Mouse (Mus musculus) intestine, embryonic 16.5 days (tissue): ENCODE results near the gene Adamts9. TPM values are rescaled to one million over a fixed set of nuclear protein-coding genes. Genes with fewer than 3 reads are reported as not detected.

ENCODE experiments used
- ATAC-seq: fragments of 200-750 bp; cut with Nextera tagmentation; 2 replicates; pipeline ENCODE4 v1.8.0; 2017; ENCODE audit warnings: moderate TSS enrichment, moderate library complexity
- H3K27ac ChIP-seq: fragments of 300-500 bp; sonication (generic); 2 replicates; pipeline ENCODE4 v1.5.1; 2014; ENCODE audit warnings: mild to moderate bottlenecking, low read length
- H3K27me3 ChIP-seq: fragments of 300-500 bp; sonication (generic); replicated peaks from 2 replicates; pipeline ENCODE4 v1.6.1; 2014; ENCODE audit warnings: low read length, control low read depth, mixed read lengths; ENCODE audit not compliant: control insufficient read depth, insufficient read depth
- H3K36me3 ChIP-seq: fragments of 300-500 bp; sonication (generic); 2 replicates; pipeline ENCODE4 v1.6.1; 2014; ENCODE audit warnings: low read length, control low read depth; ENCODE audit not compliant: control insufficient read depth, insufficient read depth
- H3K4me1 ChIP-seq: fragments of 300-500 bp; sonication (generic); 2 replicates; pipeline ENCODE4 v1.6.1; 2014; ENCODE audit warnings: low read length, control low read depth, mixed read lengths; ENCODE audit not compliant: control insufficient read depth, insufficient read depth
- H3K4me2 ChIP-seq: fragments of 300-500 bp; sonication (generic); 2 replicates; pipeline ENCODE4 v1.6.1; 2014; ENCODE audit warnings: low read depth, low read length, control low read depth
- H3K4me3 ChIP-seq: fragments of 300-500 bp; sonication (generic); 2 replicates; pipeline ENCODE4 v1.5.1; 2014; ENCODE audit warnings: mild to moderate bottlenecking, low read length
- H3K9ac ChIP-seq: fragments of 300-500 bp; sonication (generic); 2 replicates; pipeline ENCODE4 v1.6.1; 2014; ENCODE audit warnings: low read depth, low read length
- H3K9me3 ChIP-seq: fragments of 300-500 bp; sonication (generic); 2 replicates; pipeline ENCODE4 v1.6.1; 2016; ENCODE audit warnings: low read length, control low read depth; ENCODE audit not compliant: control insufficient read depth
- WGBS: fragments of 180-500 bp; shearing (Covaris S2); extraction: QIAGEN DNeasy Blood & Tissue Kit; methylation state at CpG from one replicate; pipeline ENCODE4 v1.1.7; 2014; 5-methylcytosine and 5-hydroxymethylcytosine counted together
- polyA plus RNA-seq: library from polyadenylated mRNA; unstranded; fragments of >200 nt; fragmentation: Nextera tagmentation; extraction: Ambion mirVana; gene quantifications from 2 replicates; pipeline ENCODE4 v1.2.1, GENCODE M21; 2015

Adamts9 gene
- polyA plus RNA-seq, 1 experiment from 2014 or later, result 9.4 TPM

GRCm38 (mm10) chr6:92779935-92780205 is 163.4 kb downstream of the Adamts9 start:
- ATAC-seq, result no peak

GRCm38 (mm10) chr6:92779140-92779934 is 164.0 kb downstream of the Adamts9 start:
- no peaks in the 10 kb centered on the region for H3K36me3 ChIP-seq
- H3K9me3 ChIP-seq, result no peaks in the 10 kb centered on the region
- H3K4me2 ChIP-seq, result no peak overlapping the region
- 82% methylated on average over 11 of the region's 11 CpGs for WGBS
- no peak overlapping the region for H3K4me3 ChIP-seq
- peak; percentile 55; the same call in 1 of the 2 replicates for ATAC-seq
- H3K9ac ChIP-seq, result no peak overlapping the region
- H3K27me3 ChIP-seq, result no peaks in the 10 kb centered on the region
- no peaks in the 10 kb centered on the region for H3K4me1 ChIP-seq
- H3K27ac ChIP-seq, result no peak overlapping the region

More at GRCm38 (mm10) chr6:92779935-92780205, 163.4 kb downstream of the Adamts9 start:
- Histone ChIP-seq H3K36me3 (no peaks in the 10 kb centered on the region), H3K4me1 (no peaks in the 10 kb centered on the region), H3K9me3 (no peaks in the 10 kb centered on the region), H3K9ac (no peak overlapping the region), H3K27ac (no peak overlapping the region), H3K4me2 (no peak overlapping the region), H3K4me3 (no peak overlapping the region), H3K27me3 (no peaks in the 10 kb centered on the region)
- 57% methylated on average over 5 of the region's 5 CpGs for WGBS

- Histone ChIP-seq H3K4me2 (no peak overlapping the region), H3K4me1 (no peaks in the 10 kb centered on the region), H3K9ac (no peak overlapping the region), H3K9me3 (no peaks in the 10 kb centered on the region), H3K4me3 (no peak overlapping the region), H3K27me3 (no peaks in the 10 kb centered on the region), H3K27ac (no peak overlapping the region), H3K36me3 (no peaks in the 10 kb centered on the region)
- no peak for ATAC-seq
- WGBS, result 14% methylated on average over 2 of the region's 2 CpGs
These were observed 166.9 kb downstream of the Adamts9 start for GRCm38 (mm10) chr6:92776356-92776755.

DNA sequence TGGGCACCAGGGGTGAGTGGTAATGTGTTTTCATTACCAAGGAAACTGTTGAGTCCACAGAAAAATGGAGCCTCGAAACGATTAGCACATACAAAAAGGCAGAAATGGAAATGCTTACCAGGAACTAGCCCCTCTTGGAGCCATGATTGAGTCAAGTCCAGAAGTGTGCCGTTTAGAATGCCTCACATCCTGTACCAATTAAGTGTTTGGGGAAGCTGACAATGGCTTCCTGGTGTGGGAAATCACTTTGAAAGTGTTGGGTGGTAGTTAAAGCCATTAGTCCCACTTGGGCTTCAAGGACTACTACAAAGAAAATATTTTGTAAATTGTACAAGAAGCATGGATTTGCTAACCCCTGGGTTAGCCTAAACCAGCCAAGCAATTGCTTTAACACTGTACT is 180.9 kb downstream of the Adamts9 start:
- no peaks in the 10 kb centered on the region for H3K27me3 ChIP-seq
- no peaks in the 10 kb centered on the region for H3K9me3 ChIP-seq
- H3K36me3 ChIP-seq, result no peaks in the 10 kb centered on the region
- no peak overlapping the region for H3K4me3 ChIP-seq
- no peak overlapping the region for H3K9ac ChIP-seq
- WGBS, result 71% methylated on average over 3 of the region's 3 CpGs
- ATAC-seq, result no peak
- H3K4me1 ChIP-seq, result no peaks in the 10 kb centered on the region
- no peak overlapping the region for H3K27ac ChIP-seq
- H3K4me2 ChIP-seq, result no peak overlapping the region

DNA sequence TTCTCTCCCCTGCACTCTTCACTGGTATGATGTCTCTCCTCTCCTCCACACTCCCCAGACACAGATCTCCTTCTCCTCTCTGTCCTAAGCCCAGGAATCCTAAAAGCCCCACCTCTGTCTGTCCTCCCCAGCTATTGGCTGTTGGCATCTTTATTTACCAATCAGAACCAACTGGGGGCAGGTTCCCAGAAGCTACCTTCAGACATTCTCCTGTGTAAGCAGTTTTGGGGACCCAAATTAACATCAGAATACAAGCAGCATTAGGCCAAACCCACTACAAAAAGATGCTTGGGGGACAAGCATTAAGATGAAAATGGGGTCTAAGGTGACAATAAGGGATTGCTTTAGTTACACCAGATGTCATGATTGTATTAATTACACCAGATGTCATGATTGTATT is 183.7 kb downstream of the Adamts9 start:
- ATAC-seq, result no peak
- no peak overlapping the region for H3K27ac ChIP-seq
- no peaks in the 10 kb centered on the region for H3K27me3 ChIP-seq
- no peak overlapping the region for H3K4me3 ChIP-seq
- no peak overlapping the region for H3K9ac ChIP-seq
- no peaks in the 10 kb centered on the region for H3K36me3 ChIP-seq
- no peaks in the 10 kb centered on the region for H3K4me1 ChIP-seq
- H3K4me2 ChIP-seq, result no peak overlapping the region
- H3K9me3 ChIP-seq, result no peaks in the 10 kb centered on the region

DNA sequence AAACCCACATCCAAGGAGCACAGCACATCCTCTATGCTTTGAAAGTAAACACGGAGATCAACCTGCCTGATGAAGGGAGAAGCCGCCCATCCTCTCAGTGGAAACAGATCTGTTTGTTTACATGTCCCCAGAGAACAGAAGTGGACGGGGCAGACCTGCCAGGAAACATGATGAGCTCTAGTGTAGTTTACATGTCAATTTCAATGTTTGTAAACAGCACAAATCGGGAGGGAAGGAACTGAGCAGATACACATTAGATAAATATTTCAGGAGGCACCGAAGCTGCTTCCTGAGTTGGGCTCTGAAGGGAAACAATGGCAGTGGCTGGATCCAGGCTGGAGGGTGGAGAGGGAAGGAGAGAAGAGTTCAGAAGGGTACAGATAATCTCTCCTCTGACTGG is 187.5 kb downstream of the Adamts9 start:
- ATAC-seq, result no peak
- Histone ChIP-seq H3K36me3 (no peaks in the 10 kb centered on the region), H3K27me3 (no peaks in the 10 kb centered on the region), H3K4me1 (no peaks in the 10 kb centered on the region), H3K9ac (no peak overlapping the region), H3K4me3 (no peak overlapping the region), H3K4me2 (no peak overlapping the region), H3K9me3 (no peaks in the 10 kb centered on the region), H3K27ac (no peak overlapping the region)
- WGBS, result 17% methylated on average over 5 of the region's 5 CpGs

GRCm38 (mm10) chr6:92752737-92753136 is 190.6 kb downstream of the Adamts9 start:
- 78% methylated on average over 2 of the region's 2 CpGs for WGBS
- Histone ChIP-seq H3K27ac (no peak overlapping the region), H3K9ac (no peak overlapping the region), H3K4me1 (no peaks in the 10 kb centered on the region), H3K27me3 (no peaks in the 10 kb centered on the region), H3K36me3 (no peaks in the 10 kb centered on the region), H3K4me3 (no peak overlapping the region), H3K4me2 (no peak overlapping the region), H3K9me3 (no peaks in the 10 kb centered on the region)
- no peak for ATAC-seq

- 63% methylated on average over 4 of the region's 4 CpGs for WGBS
These were observed 193.9 kb downstream of the Adamts9 start for GRCm38 (mm10) chr6:92749420-92749819.

GRCm38 (mm10) chr6:92743605-92744004 is 199.7 kb downstream of the Adamts9 start:
- no peaks in the 10 kb centered on the region for H3K27me3 ChIP-seq
- H3K36me3 ChIP-seq, result no peaks in the 10 kb centered on the region
- no peak overlapping the region for H3K9ac ChIP-seq
- H3K9me3 ChIP-seq, result no peaks in the 10 kb centered on the region
- no peaks in the 10 kb centered on the region for H3K4me1 ChIP-seq
- no peak for ATAC-seq
- no peak overlapping the region for H3K27ac ChIP-seq
- H3K4me2 ChIP-seq, result peak overlapping the region; percentile 3; the same call in 1 of the 2 replicates
- no peak overlapping the region for H3K4me3 ChIP-seq
- WGBS, result 12% methylated on average over 11 of the region's 11 CpGs

More at GRCm38 (mm10) chr6:92749420-92749819, 193.9 kb downstream of the Adamts9 start:
- Histone ChIP-seq H3K4me1 (no peaks in the 10 kb centered on the region), H3K27ac (no peak overlapping the region), H3K9me3 (no peaks in the 10 kb centered on the region), H3K36me3 (no peaks in the 10 kb centered on the region), H3K9ac (no peak overlapping the region), H3K27me3 (no peaks in the 10 kb centered on the region), H3K4me3 (no peak overlapping the region), H3K4me2 (no peak overlapping the region)
- no peak for ATAC-seq

DNA sequence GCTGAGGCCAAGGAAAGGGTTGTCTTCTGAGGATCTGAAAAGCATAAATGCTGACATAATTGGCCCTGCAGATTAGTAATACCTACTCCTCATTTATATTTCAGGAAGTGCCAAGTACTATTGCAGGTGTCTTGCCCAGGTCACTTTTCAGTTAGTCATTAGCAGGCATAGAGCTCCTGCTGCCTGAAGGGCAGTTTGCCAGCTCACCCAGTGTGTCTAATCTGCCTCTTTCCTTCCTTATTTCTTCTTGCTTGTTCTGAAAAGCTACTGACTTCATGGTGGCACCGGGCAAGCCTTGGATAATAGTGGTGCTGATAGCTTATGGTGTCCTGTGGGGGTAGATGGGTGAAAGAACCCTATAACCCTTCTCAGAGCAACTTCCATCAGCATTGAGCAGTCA is 206.2 kb downstream of the Adamts9 start:
- H3K4me2 ChIP-seq, result no peak overlapping the region
- H3K27me3 ChIP-seq, result no peaks in the 10 kb centered on the region
- H3K9ac ChIP-seq, result no peak overlapping the region
- H3K9me3 ChIP-seq, result no peaks in the 10 kb centered on the region
- H3K27ac ChIP-seq, result no peak overlapping the region
- no peaks in the 10 kb centered on the region for H3K36me3 ChIP-seq
- H3K4me3 ChIP-seq, result no peak overlapping the region
- H3K4me1 ChIP-seq, result no peaks in the 10 kb centered on the region
- WGBS, result 91% methylated on average over 1 of the region's 1 CpGs
- ATAC-seq, result no peak
